Mouse (Mus musculus) embryonic facial prominence, embryonic 15.5 days (tissue): ENCODE results near the gene Eml2. TPM values are rescaled to one million over a fixed set of nuclear protein-coding genes. Genes with fewer than 3 reads are reported as not detected.
A peak's percentile ranks its signal among the peaks of the same experiment; 100 is the strongest.

Source experiments
- ATAC-seq: fragments of 200-750 bp; cut with Nextera tagmentation; 2 replicates; pipeline ENCODE4 v1.8.0; 2017; ENCODE audit warnings: low read depth, moderate TSS enrichment; ENCODE audit not compliant: insufficient number of reproducible peaks, low FRiP score, low TSS enrichment
- H3K27ac ChIP-seq: fragments of 300-500 bp; sonication (generic); replicated peaks from 2 replicates; pipeline ENCODE4 v1.5.1; 2015; ENCODE audit warnings: mild to moderate bottlenecking, inconsistent platforms
- H3K27me3 ChIP-seq: fragments of 300-500 bp; sonication (generic); 2 replicates; pipeline ENCODE4 v1.6.1; 2015; ENCODE audit warnings: inconsistent platforms
- H3K36me3 ChIP-seq: fragments of 300-500 bp; sonication (generic); 2 replicates; pipeline ENCODE4 v1.6.1; 2015; ENCODE audit warnings: mild to moderate bottlenecking, inconsistent platforms
- H3K4me1 ChIP-seq: fragments of 300-500 bp; sonication (generic); 2 replicates; pipeline ENCODE4 v1.6.1; 2015; ENCODE audit warnings: inconsistent platforms
- H3K4me2 ChIP-seq: fragments of 300-500 bp; sonication (generic); replicated peaks from 2 replicates; pipeline ENCODE4 v1.6.1; 2015; ENCODE audit warnings: mild to moderate bottlenecking, inconsistent platforms
- H3K4me3 ChIP-seq: fragments of 300-500 bp; sonication (generic); replicated peaks from 2 replicates; pipeline ENCODE4 v1.5.1; 2015; ENCODE audit warnings: mild to moderate bottlenecking, inconsistent platforms
- H3K9ac ChIP-seq: fragments of 300-500 bp; sonication (generic); 2 replicates; pipeline ENCODE4 v1.6.1; 2015; ENCODE audit warnings: inconsistent platforms
- H3K9me3 ChIP-seq: fragments of 300-500 bp; sonication (generic); replicated peaks from 2 replicates; pipeline ENCODE4 v1.6.1; 2016; ENCODE audit warnings: inconsistent platforms
- WGBS: fragments of 180-500 bp; shearing (Covaris S2); methylation state at CpG from one replicate; pipeline ENCODE4 v1.1.7; 2015; 5-methylcytosine and 5-hydroxymethylcytosine counted together
- polyA plus RNA-seq: library from polyadenylated mRNA; unstranded; fragments of >200 nt; fragmentation: Nextera tagmentation; extraction: Ambion mirVana; gene quantifications from 2 replicates; pipeline ENCODE4 v1.2.1, GENCODE M21; 2015

Eml2 gene
- polyA plus RNA-seq = 10.4 and 12.8 TPM in 2 replicates

DNA sequence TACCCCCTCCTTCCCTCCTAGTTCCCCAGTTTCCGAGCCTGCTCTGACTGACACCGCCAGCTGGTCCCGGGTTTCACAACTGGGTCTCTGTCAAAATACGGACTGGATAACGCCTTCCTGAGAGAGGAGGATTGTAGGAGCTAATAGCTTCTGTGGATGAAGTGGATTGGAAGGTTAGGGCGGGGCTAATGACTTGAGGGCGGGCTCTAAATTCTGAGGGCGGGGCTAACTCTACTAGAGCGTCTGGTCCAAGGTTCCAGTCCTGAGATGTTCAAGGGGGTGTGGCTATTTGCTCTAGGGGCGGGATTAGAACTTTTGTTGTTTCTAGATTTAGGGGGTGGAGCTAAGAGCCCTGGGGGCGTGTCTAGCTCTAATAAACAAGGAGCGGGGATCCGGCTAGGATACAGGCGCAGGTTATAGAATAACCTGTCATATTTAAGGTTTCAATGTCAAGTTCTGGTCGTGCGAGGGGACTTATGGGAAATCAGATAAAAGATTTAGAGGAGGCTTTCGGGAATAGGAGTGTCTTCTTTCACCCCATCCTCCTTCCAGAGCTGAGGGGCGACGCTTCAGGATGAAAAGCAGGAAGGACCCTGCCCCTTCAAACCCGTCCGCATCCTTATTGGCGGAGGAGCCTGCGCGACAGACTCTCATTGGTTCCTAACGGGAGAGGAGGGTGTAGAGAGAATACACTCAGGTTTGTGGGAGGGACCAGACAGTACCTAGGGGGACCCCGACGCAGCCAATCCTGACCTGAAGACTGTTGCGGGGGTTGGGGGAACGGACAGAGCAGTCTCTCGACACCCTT lies at the start of gene Eml2:
Gene Eml2, plus strand, starts transcription at position 714 of the 808 bp plus-strand sequence.
- Histone ChIP-seq H3K27me3 (peaks cover 53% of the 10 kb centered on the region), H3K27ac (no peak within 1 kb of the TSS), H3K4me3 (peak within 1 kb of the TSS; percentile 19), H3K9ac (no peak within 1 kb of the TSS), H3K36me3 (no peaks in the 10 kb centered on the region), H3K4me1 (peaks cover 46% of the 10 kb centered on the region), H3K4me2 (peak within 1 kb of the TSS; percentile 30), H3K9me3 (no peaks in the 10 kb centered on the region)
- WGBS = 2% methylated on average over 30 of the region's 30 CpGs
- ATAC-seq = 0 out of 2 replicates have a peak, but pooled peaks have one; percentile 40

DNA sequence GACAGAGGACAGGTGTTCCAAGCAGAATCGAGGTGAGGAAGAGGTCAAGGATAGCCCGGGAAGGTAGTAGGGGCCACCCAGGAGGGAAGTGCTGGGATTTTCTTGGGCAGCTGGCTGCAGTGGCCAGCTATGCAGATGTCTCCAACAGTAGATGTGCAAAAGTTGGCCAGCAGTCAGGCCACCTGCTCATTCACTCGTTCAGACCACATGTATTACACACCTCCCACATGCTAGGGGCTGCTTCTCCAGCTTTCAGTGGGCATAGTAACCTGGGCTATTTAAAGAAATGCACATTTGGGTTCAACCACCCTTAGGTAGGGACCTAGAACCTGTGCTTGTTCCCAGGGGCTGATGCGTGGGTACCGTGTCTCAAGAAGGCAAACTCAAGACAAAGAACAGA lies 48.5 kb upstream of the Eml2 start:
- 88% methylated on average over 5 of the region's 5 CpGs for WGBS
- Histone ChIP-seq H3K27me3 (no peaks in the 10 kb centered on the region), H3K4me3 (no peak overlapping the region), H3K9ac (no peak overlapping the region), H3K36me3 (peaks cover 5% of the 10 kb centered on the region; the same call in 1 of the 2 replicates), H3K4me2 (no peak overlapping the region), H3K4me1 (peaks cover 15% of the 10 kb centered on the region; the same call in 1 of the 2 replicates), H3K9me3 (no peaks in the 10 kb centered on the region), H3K27ac (no peak overlapping the region)
- ATAC-seq = no peak

- no peak overlapping the region for H3K27ac ChIP-seq
- no peaks in the 10 kb centered on the region for H3K9me3 ChIP-seq
- H3K4me2 ChIP-seq = no peak overlapping the region
- no peak overlapping the region for H3K9ac ChIP-seq
- WGBS = 92% methylated on average over 5 of the region's 5 CpGs
- H3K4me1 ChIP-seq = peaks cover 15% of the 10 kb centered on the region; the same call in 1 of the 2 replicates
- H3K27me3 ChIP-seq = no peaks in the 10 kb centered on the region
- no peak for ATAC-seq
- H3K36me3 ChIP-seq = peaks cover 6% of the 10 kb centered on the region; the same call in 1 of the 2 replicates
- H3K4me3 ChIP-seq = no peak overlapping the region
These were observed 46.8 kb upstream of the Eml2 start for GRCm38 (mm10) chr7:19129396-19129795.

- peak overlapping the region; percentile 31; the same call in 1 of the 2 replicates for H3K9ac ChIP-seq
- no peak for ATAC-seq
- H3K4me1 ChIP-seq = peaks cover 15% of the 10 kb centered on the region; the same call in 1 of the 2 replicates
- peak overlapping the region; percentile 89 for H3K27ac ChIP-seq
- 21% methylated on average over 4 of the region's 4 CpGs for WGBS
- no peaks in the 10 kb centered on the region for H3K27me3 ChIP-seq
- peak overlapping the region; percentile 49 for H3K4me3 ChIP-seq
- peaks cover 17% of the 10 kb centered on the region for H3K36me3 ChIP-seq
- no peaks in the 10 kb centered on the region for H3K9me3 ChIP-seq
- H3K4me2 ChIP-seq = peak overlapping the region; percentile 64
These were observed 45.6 kb upstream of the Eml2 start for GRCm38 (mm10) chr7:19130657-19131056.

DNA sequence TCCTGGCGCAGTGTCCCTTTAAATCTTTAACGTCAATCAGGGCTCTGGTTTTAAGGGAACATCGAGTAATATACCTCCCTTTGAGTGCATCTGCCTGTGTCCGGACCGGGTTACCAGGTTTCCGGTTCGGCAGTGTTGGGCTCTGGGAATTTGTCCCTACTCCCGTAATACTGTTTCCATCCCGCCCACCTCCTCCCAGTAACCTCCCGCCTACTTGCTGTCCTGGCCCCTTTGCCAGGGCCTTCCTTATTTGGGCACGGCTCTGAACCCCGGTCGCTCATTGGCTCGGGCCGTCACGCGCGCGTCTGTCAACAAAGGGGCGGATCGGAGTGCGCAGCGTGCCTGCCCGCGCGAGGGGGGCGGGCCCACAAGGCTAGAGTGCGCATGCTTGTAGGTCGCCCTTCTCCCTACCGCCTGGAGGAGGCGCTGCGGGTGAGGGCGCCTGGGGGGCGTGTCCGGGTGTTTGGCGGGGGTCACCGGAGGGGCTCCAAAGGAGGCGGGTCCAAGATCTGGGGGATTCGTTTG lies 44.8 kb upstream of the Eml2 start:
- Histone ChIP-seq H3K9me3 (no peaks in the 10 kb centered on the region), H3K4me1 (peaks cover 15% of the 10 kb centered on the region; the same call in 1 of the 2 replicates), H3K4me2 (peak overlapping the region; percentile 64), H3K9ac (peak overlapping the region; percentile 31; the same call in 1 of the 2 replicates), H3K4me3 (peak overlapping the region; percentile 49), H3K27me3 (no peaks in the 10 kb centered on the region), H3K27ac (peak overlapping the region; percentile 89), H3K36me3 (peaks cover 25% of the 10 kb centered on the region)
- WGBS = under 1% methylated on average over 39 of the region's 39 CpGs
- ATAC-seq = peak; percentile 99

- Histone ChIP-seq H3K9me3 (no peaks in the 10 kb centered on the region), H3K36me3 (peaks cover 67% of the 10 kb centered on the region), H3K4me1 (peaks cover 6% of the 10 kb centered on the region; the same call in 1 of the 2 replicates), H3K27me3 (no peaks in the 10 kb centered on the region), H3K4me2 (no peak overlapping the region), H3K4me3 (no peak overlapping the region), H3K9ac (no peak overlapping the region), H3K27ac (no peak overlapping the region)
- 95% methylated on average over 13 of the region's 13 CpGs for WGBS
- no peak for ATAC-seq
These were observed 40.1 kb upstream of the Eml2 start for GRCm38 (mm10) chr7:19136168-19136567.

DNA sequence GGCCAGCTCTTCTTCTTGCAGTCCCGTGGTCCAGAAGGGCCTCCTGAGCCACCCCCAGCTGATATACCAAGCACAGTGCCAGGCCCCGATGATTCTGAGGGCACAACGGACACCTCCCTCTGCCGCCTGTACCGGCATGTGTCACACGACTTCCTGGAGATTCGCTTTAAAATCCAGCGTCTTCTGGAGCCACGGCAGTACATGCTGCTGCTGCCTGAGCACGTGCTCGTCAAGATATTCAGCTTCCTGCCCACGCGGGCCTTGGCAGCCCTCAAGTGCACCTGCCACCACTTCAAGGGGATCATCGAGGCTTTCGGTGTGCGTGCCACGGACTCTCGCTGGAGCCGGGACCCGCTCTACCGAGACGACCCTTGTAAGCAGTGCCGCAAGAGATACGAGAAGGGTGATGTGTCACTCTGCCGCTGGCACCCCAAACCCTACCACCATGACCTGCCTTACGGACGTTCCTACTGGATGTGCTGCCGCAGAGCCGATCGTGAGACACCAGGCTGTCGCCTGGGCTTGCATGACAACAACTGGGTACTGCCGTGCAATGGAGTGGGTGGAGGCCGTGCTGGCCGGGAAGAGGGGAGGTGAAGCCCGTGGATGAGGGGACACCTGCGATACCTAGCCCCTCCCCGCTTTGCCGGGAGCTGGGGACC lies 39.4 kb upstream of the Eml2 start:
- ATAC-seq = no peak
- no peak overlapping the region for H3K4me2 ChIP-seq
- H3K9ac ChIP-seq = no peak overlapping the region
- H3K4me1 ChIP-seq = peaks cover 4% of the 10 kb centered on the region; the same call in 1 of the 2 replicates
- H3K4me3 ChIP-seq = no peak overlapping the region
- H3K9me3 ChIP-seq = no peaks in the 10 kb centered on the region
- 85% methylated on average over 38 of the region's 38 CpGs for WGBS
- no peaks in the 10 kb centered on the region for H3K27me3 ChIP-seq
- H3K36me3 ChIP-seq = peaks cover 68% of the 10 kb centered on the region
- no peak overlapping the region for H3K27ac ChIP-seq

GRCm38 (mm10) chr7:19137380-19137779 lies 38.8 kb upstream of the Eml2 start:
- Histone ChIP-seq H3K4me2 (no peak overlapping the region), H3K9me3 (no peaks in the 10 kb centered on the region), H3K27ac (no peak overlapping the region), H3K4me1 (no peaks in the 10 kb centered on the region), H3K9ac (no peak overlapping the region), H3K27me3 (no peaks in the 10 kb centered on the region), H3K36me3 (peaks cover 68% of the 10 kb centered on the region), H3K4me3 (no peak overlapping the region)
- WGBS = 38% methylated on average over 5 of the region's 5 CpGs
- ATAC-seq = no peak

DNA sequence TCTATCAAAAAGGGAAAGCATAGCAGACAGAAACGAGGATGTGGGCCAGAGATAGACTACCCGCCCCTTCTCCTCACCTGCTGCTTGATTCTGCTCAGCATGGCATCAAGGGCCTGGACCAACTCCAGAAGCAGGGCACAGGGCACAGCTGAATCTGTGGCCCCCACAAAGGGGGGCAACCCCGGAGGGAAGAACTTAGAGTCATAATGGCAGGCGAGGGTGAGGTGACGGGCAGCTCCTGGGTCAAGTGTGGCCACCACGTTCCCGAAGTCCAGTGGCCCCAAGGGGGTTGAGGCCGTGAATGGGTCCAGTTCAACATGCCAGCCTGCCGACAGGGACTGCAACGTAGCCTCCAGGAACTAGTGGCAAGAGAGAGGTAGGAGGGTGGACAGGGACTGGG lies 29.4 kb upstream of the Eml2 start:
- no peaks in the 10 kb centered on the region for H3K9me3 ChIP-seq
- H3K4me1 ChIP-seq = peaks cover 23% of the 10 kb centered on the region
- no peak overlapping the region for H3K27ac ChIP-seq
- no peak for ATAC-seq
- H3K36me3 ChIP-seq = peaks cover 7% of the 10 kb centered on the region; the same call in 1 of the 2 replicates
- no peak overlapping the region for H3K4me2 ChIP-seq
- H3K4me3 ChIP-seq = no peak overlapping the region
- H3K9ac ChIP-seq = no peak overlapping the region
- WGBS = 88% methylated on average over 10 of the region's 10 CpGs
- H3K27me3 ChIP-seq = no peaks in the 10 kb centered on the region

GRCm38 (mm10) chr7:19147497-19148045 lies 28.6 kb upstream of the Eml2 start:
- Histone ChIP-seq H3K9ac (no peak overlapping the region), H3K4me3 (no peak overlapping the region)

More at GRCm38 (mm10) chr7:19147497-19148045, 28.6 kb upstream of the Eml2 start:
- 40% methylated on average over 6 of the region's 6 CpGs for WGBS
- H3K27me3 ChIP-seq = no peaks in the 10 kb centered on the region
- H3K4me2 ChIP-seq = peak overlapping the region; percentile 84; the same call in 1 of the 2 replicates
- no peak for ATAC-seq
- peaks cover 23% of the 10 kb centered on the region for H3K4me1 ChIP-seq
- H3K36me3 ChIP-seq = peaks cover 13% of the 10 kb centered on the region
- no peaks in the 10 kb centered on the region for H3K9me3 ChIP-seq
- H3K27ac ChIP-seq = no peak overlapping the region
